Mouse (Mus musculus): ENCODE data around the gene Shkbp1. TPM values are rescaled to one million over a fixed set of nuclear protein-coding genes. Genes with fewer than 3 reads are reported as not detected.

Shkbp1 gene
- polyA plus RNA-seq, 1 experiment, result 35.9 TPM

- no peak within 1 kb of the TSS for H3K27ac ChIP-seq (ENCODE audit: insufficient read depth, low read length)
- peaks cover 3% of the 10 kb centered on the region; the same call in 1 of the 2 replicates for H3K4me1 ChIP-seq (ENCODE audit: control insufficient read depth, insufficient read depth, low read length)
- no peak for TF ChIP-seq POLR2A (IDR thresholded peaks at IDR 0.05; ENCODE audit: low read depth, low read length)
- no peak for TF ChIP-seq CTCF (IDR thresholded peaks at IDR 0.05; ENCODE audit: borderline replicate concordance, insufficient read depth, low read length)
Measured at GRCm38 (mm10) chr7:27337175-27337853, 18.5 kb downstream of the Shkbp1 start, which contains the start of gene Ltbp4. Gene Ltbp4 (minus strand): TSS chr7:27337692.

GRCm38 (mm10) chr7:27335928-27336823 is 19.6 kb downstream of the Shkbp1 start:
- TF ChIP-seq POLR2A (IDR thresholded peaks at IDR 0.05; ENCODE audit: low read depth, low read length) (peak; percentile 78), CTCF (IDR thresholded peaks at IDR 0.05; ENCODE audit: borderline replicate concordance, insufficient read depth, low read length) (peak; percentile 99)
- peak overlapping the region; percentile 47 for H3K4me3 ChIP-seq (ENCODE audit: insufficient read depth, low read length)
- peaks cover 3% of the 10 kb centered on the region; the same call in 1 of the 2 replicates for H3K4me1 ChIP-seq (ENCODE audit: control insufficient read depth, insufficient read depth, low read length)
- H3K27ac ChIP-seq (ENCODE audit: insufficient read depth, low read length), result no peak overlapping the region; the same call in 1 of the 2 replicates

More at GRCm38 (mm10) chr7:27337175-27337853, 18.5 kb downstream of the Shkbp1 start, which contains the start of gene Ltbp4:
- H3K4me3 ChIP-seq (ENCODE audit: insufficient read depth, low read length), result peak within 1 kb of the TSS; percentile 29; the same call in 1 of the 2 replicates

DNA sequence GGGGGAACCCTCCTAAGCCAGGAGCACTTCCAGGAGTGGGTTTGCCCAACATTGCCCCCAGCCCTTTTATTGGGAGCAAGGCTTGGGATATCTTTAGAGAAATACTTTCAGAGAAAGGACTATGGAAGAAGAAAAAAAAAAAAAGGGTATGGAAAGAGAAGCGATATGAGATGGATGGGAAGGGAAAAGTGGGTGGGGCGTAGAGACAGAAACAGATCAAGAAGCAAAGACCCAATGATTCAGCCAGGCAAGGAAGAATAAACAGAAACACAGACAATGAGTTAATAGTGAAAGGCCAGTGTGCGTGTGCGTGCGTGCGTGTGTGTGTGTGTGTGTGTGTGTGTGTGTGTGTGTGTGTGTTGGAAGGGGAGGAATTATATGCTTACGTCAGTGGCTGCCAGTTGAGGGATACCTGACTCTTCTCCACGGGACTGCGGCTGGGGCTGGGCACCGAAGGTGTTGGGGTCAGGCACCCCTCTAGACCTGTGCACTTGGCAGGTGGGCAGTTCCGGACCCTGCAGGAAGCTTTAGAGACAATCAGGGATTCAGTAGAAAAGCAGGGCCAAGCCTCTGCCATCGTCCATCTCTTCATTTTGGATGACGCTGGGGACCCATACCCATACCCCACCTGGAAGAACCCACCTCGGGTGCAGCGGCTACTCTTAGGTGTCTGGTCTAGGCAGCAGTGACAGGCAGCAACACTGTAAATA is 20.7 kb downstream of the Shkbp1 start:
- no peak overlapping the region for H3K4me3 ChIP-seq (ENCODE audit: insufficient read depth, low read length)
- TF ChIP-seq POLR2A (IDR thresholded peaks at IDR 0.05; ENCODE audit: low read depth, low read length), result 0 out of 2 replicates have a peak, but pooled peaks have one; percentile 18
- no peak for TF ChIP-seq CTCF (IDR thresholded peaks at IDR 0.05; ENCODE audit: borderline replicate concordance, insufficient read depth, low read length)
- no peak overlapping the region for H3K27ac ChIP-seq (ENCODE audit: insufficient read depth, low read length)
- H3K4me1 ChIP-seq (ENCODE audit: control insufficient read depth, insufficient read depth, low read length), result peaks cover 3% of the 10 kb centered on the region; the same call in 1 of the 2 replicates

GRCm38 (mm10) chr7:27334405-27334911 is 21.4 kb downstream of the Shkbp1 start:
- TF ChIP-seq CTCF (IDR thresholded peaks at IDR 0.05; ENCODE audit: borderline replicate concordance, insufficient read depth, low read length) (no peak), POLR2A (IDR thresholded peaks at IDR 0.05; ENCODE audit: low read depth, low read length) (no peak)
- no peak overlapping the region for H3K27ac ChIP-seq (ENCODE audit: insufficient read depth, low read length)
- no peak overlapping the region for H3K4me3 ChIP-seq (ENCODE audit: insufficient read depth, low read length)
- peaks cover 3% of the 10 kb centered on the region; the same call in 1 of the 2 replicates for H3K4me1 ChIP-seq (ENCODE audit: control insufficient read depth, insufficient read depth, low read length)

- H3K4me1 ChIP-seq (ENCODE audit: control insufficient read depth, insufficient read depth, low read length), result peaks cover 3% of the 10 kb centered on the region; the same call in 1 of the 2 replicates
- H3K27ac ChIP-seq (ENCODE audit: insufficient read depth, low read length), result no peak overlapping the region
- peak overlapping the region; percentile 30 for H3K4me3 ChIP-seq (ENCODE audit: insufficient read depth, low read length)
- TF ChIP-seq POLR2A (IDR thresholded peaks at IDR 0.05; ENCODE audit: low read depth, low read length) (peak; percentile 48; the same call in 1 of the 2 replicates), CTCF (IDR thresholded peaks at IDR 0.05; ENCODE audit: borderline replicate concordance, insufficient read depth, low read length) (no peak)
Measured at GRCm38 (mm10) chr7:27333316-27333941, 22.4 kb downstream of the Shkbp1 start.

GRCm38 (mm10) chr7:27332353-27333199 is 23.2 kb downstream of the Shkbp1 start:
- Histone ChIP-seq H3K4me1 (ENCODE audit: control insufficient read depth, insufficient read depth, low read length) (peaks cover 3% of the 10 kb centered on the region; the same call in 1 of the 2 replicates), H3K4me3 (ENCODE audit: insufficient read depth, low read length) (peak overlapping the region; percentile 39), H3K27ac (ENCODE audit: insufficient read depth, low read length) (peak overlapping the region; percentile 74)
- TF ChIP-seq CTCF (IDR thresholded peaks at IDR 0.05; ENCODE audit: borderline replicate concordance, insufficient read depth, low read length), result peak; percentile 51
- peak; percentile 73 for TF ChIP-seq POLR2A (IDR thresholded peaks at IDR 0.05; ENCODE audit: low read depth, low read length)

GRCm38 (mm10) chr7:27331854-27332253 is 24.0 kb downstream of the Shkbp1 start:
- H3K4me1 ChIP-seq (ENCODE audit: control insufficient read depth, insufficient read depth, low read length), result no peaks in the 10 kb centered on the region
- no peak for TF ChIP-seq POLR2A (IDR thresholded peaks at IDR 0.05; ENCODE audit: low read depth, low read length)
- TF ChIP-seq CTCF (IDR thresholded peaks at IDR 0.05; ENCODE audit: borderline replicate concordance, insufficient read depth, low read length), result no peak
- H3K4me3 ChIP-seq (ENCODE audit: insufficient read depth, low read length), result peak overlapping the region; percentile 39; the same call in 1 of the 2 replicates
- peak overlapping the region; percentile 74 for H3K27ac ChIP-seq (ENCODE audit: insufficient read depth, low read length)

DNA sequence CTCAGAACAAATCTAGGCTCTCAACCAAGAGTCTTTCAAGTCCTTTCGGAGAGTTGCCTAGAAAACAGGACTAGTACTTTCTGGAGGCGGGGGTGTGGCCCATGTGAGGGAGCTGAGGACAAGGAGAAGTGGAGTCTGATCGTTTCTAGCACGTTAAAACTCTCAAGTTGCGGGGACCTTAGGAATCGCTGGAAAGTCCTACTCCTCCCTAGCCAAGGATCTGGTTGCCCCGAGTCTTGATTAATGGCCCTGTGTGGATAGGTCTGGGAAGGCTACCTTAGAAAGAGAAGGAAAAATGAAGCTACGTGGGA is 24.3 kb downstream of the Shkbp1 start:
- no peaks in the 10 kb centered on the region for H3K4me1 ChIP-seq (ENCODE audit: control insufficient read depth, insufficient read depth, low read length)

More for the DNA sequence above, 24.3 kb downstream of the Shkbp1 start:
- Histone ChIP-seq H3K27ac (ENCODE audit: insufficient read depth, low read length) (peak overlapping the region; percentile 74), H3K4me3 (ENCODE audit: insufficient read depth, low read length) (peak overlapping the region; percentile 39)
- TF ChIP-seq POLR2A (IDR thresholded peaks at IDR 0.05; ENCODE audit: low read depth, low read length) (no peak), CTCF (IDR thresholded peaks at IDR 0.05; ENCODE audit: borderline replicate concordance, insufficient read depth, low read length) (no peak)
